Mouse (Mus musculus): ENCODE results near the gene Sgcd.

DNA sequence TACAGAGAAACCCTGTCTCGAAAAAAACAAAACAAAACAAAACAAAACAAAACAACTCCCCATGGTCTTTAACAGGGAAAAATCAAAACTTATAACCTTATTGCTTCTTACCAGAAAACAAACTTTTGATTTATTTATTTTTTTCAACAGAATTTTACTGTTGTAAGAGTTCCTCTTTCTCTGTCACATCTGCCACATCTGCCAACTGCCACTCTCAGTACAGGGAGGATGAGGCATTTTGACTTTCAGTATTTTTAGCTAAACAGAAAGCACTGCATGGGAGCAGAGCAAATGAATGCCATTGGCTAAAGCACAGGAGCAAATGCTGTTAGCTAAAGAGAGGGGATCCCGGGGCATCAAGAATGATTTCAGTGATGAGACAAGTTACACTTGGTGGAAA is 528.6 kb downstream of the Sgcd start:
- TF ChIP-seq POLR2A (IDR thresholded peaks at IDR 0.05; ENCODE audit: low read depth, low read length): no peak
- no peak for TF ChIP-seq CTCF (IDR thresholded peaks at IDR 0.05; ENCODE audit: borderline replicate concordance, insufficient read depth, low read length)
